Mouse (Mus musculus) layer of hippocampus, postnatal 10 days (tissue): ENCODE measurements around the gene Btg2. TPM values are rescaled to one million over a fixed set of nuclear protein-coding genes. Genes with fewer than 3 reads are reported as not detected.
A peak's percentile ranks its signal among the peaks of the same experiment; 100 is the strongest.

ENCODE experiments used
- DNase-seq, 2 experiments: peaks; one replicate each; pipeline ENCODE4 v3.0.0; 2021; ENCODE audit warnings: low spot score in 2 of 2
- total RNA-seq, 2 experiments: library from RNA; stranded (reverse); gene quantifications; 2 replicates each; pipeline ENCODE4 v1.2.3; 2021

The Btg2 gene
- total RNA-seq, 2 experiments from 2014 or later, result 13.1 to 14.3 TPM

GRCm38 (mm10) chr1:134059739-134060695, 18.9 kb downstream of the Btg2 start:
- no peak for DNase-seq

GRCm38 (mm10) chr1:134058870-134059269, 20.1 kb downstream of the Btg2 start:
- no peak for DNase-seq

- DNase-seq, result no peak
Measured at GRCm38 (mm10) chr1:134057736-134058135, 21.2 kb downstream of the Btg2 start.

GRCm38 (mm10) chr1:134056285-134056684, 22.6 kb downstream of the Btg2 start:
- DNase-seq, result no peak

GRCm38 (mm10) chr1:134055666-134056245, 23.2 kb downstream of the Btg2 start:
- DNase-seq, result no peak

- no peak for DNase-seq
Measured at GRCm38 (mm10) chr1:134055058-134055457, 23.9 kb downstream of the Btg2 start.

GRCm38 (mm10) chr1:134053207-134053606, 25.7 kb downstream of the Btg2 start:
- peak; percentile 93 for DNase-seq

- DNase-seq, result no peak
Measured at GRCm38 (mm10) chr1:134049542-134049941, 29.4 kb downstream of the Btg2 start.

GRCm38 (mm10) chr1:134048759-134049158, 30.2 kb downstream of the Btg2 start:
- DNase-seq, result peak; percentile 83 to 89

GRCm38 (mm10) chr1:134047431-134047830, 31.5 kb downstream of the Btg2 start:
- no peak for DNase-seq

GRCm38 (mm10) chr1:134046387-134046786, 32.5 kb downstream of the Btg2 start:
- peak in 1 of 2 experiments; percentile 39 for DNase-seq

GRCm38 (mm10) chr1:134045971-134046370, 32.9 kb downstream of the Btg2 start:
- DNase-seq, result peak; percentile 92 to 94

- DNase-seq, result no peak
Measured at GRCm38 (mm10) chr1:134044805-134045204, 34.1 kb downstream of the Btg2 start.

GRCm38 (mm10) chr1:134042341-134042740, 36.6 kb downstream of the Btg2 start:
- DNase-seq, result no peak

GRCm38 (mm10) chr1:134041900-134042299, 37.0 kb downstream of the Btg2 start:
- DNase-seq, result no peak

GRCm38 (mm10) chr1:134039361-134039760, 39.6 kb downstream of the Btg2 start:
- no peak for DNase-seq

GRCm38 (mm10) chr1:134038336-134038735, 40.6 kb downstream of the Btg2 start:
- no peak for DNase-seq

GRCm38 (mm10) chr1:134037172-134037571, 41.7 kb downstream of the Btg2 start, which contains the start of gene Fmod:
Fmod (plus strand) TSS chr1:134037254.
- DNase-seq, result no peak

- no peak for DNase-seq
Measured at GRCm38 (mm10) chr1:134036492-134036891, 42.4 kb downstream of the Btg2 start.

- DNase-seq, result no peak
Measured at GRCm38 (mm10) chr1:134028161-134028846, 50.6 kb downstream of the Btg2 start.

GRCm38 (mm10) chr1:134026741-134027140, 52.2 kb downstream of the Btg2 start:
- no peak for DNase-seq

- no peak for DNase-seq
Measured at GRCm38 (mm10) chr1:134025975-134026374, 52.9 kb downstream of the Btg2 start.
